Mouse (Mus musculus) stomach, embryonic 14.5 days (tissue): ENCODE measurements around the gene Spata25. TPM values are rescaled to one million over a fixed set of nuclear protein-coding genes. Genes with fewer than 3 reads are reported as not detected.
"Not testable (repeated sequence)": the region's sequence is repeated elsewhere in the genome, so short reads cannot be mapped to it uniquely, and the experiment has no call there.

Experiments
- ATAC-seq: fragments of 200-750 bp; cut with Nextera tagmentation; 2 replicates; pipeline ENCODE4 v1.8.0; 2017; ENCODE audit warnings: low read depth, moderate TSS enrichment; ENCODE audit not compliant: insufficient number of reproducible peaks, insufficient read depth, low FRiP score
- H3K27ac ChIP-seq: fragments of 300-500 bp; sonication (generic); 2 replicates; pipeline ENCODE4 v1.5.1; 2014; ENCODE audit warnings: mild to moderate bottlenecking, low read length, moderate library complexity, mixed read lengths
- H3K27me3 ChIP-seq: fragments of 300-500 bp; sonication (generic); 2 replicates; pipeline ENCODE4 v1.6.1; 2014; ENCODE audit warnings: low read length, control low read depth, mixed read lengths; ENCODE audit not compliant: control insufficient read depth, insufficient read depth
- H3K36me3 ChIP-seq: fragments of 300-500 bp; sonication (generic); 2 replicates; pipeline ENCODE4 v1.6.1; 2014; ENCODE audit warnings: mild to moderate bottlenecking, control low read depth, low read length, moderate library complexity, mixed read lengths; ENCODE audit not compliant: control insufficient read depth, insufficient read depth
- H3K4me1 ChIP-seq: fragments of 300-500 bp; sonication (generic); 2 replicates; pipeline ENCODE4 v1.6.1; 2014; ENCODE audit warnings: low read length, control low read depth, mixed read lengths; ENCODE audit not compliant: control insufficient read depth, insufficient read depth
- H3K4me2 ChIP-seq: fragments of 300-500 bp; sonication (generic); replicated peaks from 2 replicates; pipeline ENCODE4 v1.6.1; 2014; ENCODE audit warnings: low read depth, low read length, control low read depth
- H3K4me3 ChIP-seq: fragments of 300-500 bp; sonication (generic); 2 replicates; pipeline ENCODE4 v1.5.1; 2014; ENCODE audit warnings: low read depth, low read length, control low read depth
- H3K9ac ChIP-seq: fragments of 300-500 bp; sonication (generic); replicated peaks from 2 replicates; pipeline ENCODE4 v1.6.1; 2014; ENCODE audit warnings: low read depth, mild to moderate bottlenecking, control low read depth, low read length, moderate library complexity, mixed read lengths
- H3K9me3 ChIP-seq: fragments of 300-500 bp; sonication (generic); 2 replicates; pipeline ENCODE4 v1.6.1; 2016; ENCODE audit warnings: low read depth, low read length, control low read depth; ENCODE audit not compliant: control insufficient read depth
- WGBS: fragments of 180-500 bp; shearing (Covaris S2); extraction: QIAGEN DNeasy Blood & Tissue Kit; methylation state at CpG from one replicate; pipeline ENCODE4 v1.1.7; 2014; 5-methylcytosine and 5-hydroxymethylcytosine counted together
- polyA plus RNA-seq: library from polyadenylated mRNA; unstranded; fragments of >200 nt; fragmentation: Nextera tagmentation; extraction: Ambion mirVana; gene quantifications from 2 replicates; pipeline ENCODE4 v1.2.1, GENCODE M21; 2014

Spata25 gene
- polyA plus RNA-seq, 1 experiment from 2014 or later: not detected

- Histone ChIP-seq H3K9me3 (no peaks in the 10 kb centered on the region), H3K4me2 (peak overlapping the region; percentile 98), H3K9ac (peak overlapping the region; percentile 22; the same call in 1 of the 2 replicates), H3K36me3 (no peaks in the 10 kb centered on the region), H3K4me3 (peak overlapping the region; percentile 38), H3K27me3 (peaks cover 2% of the 10 kb centered on the region; the same call in 1 of the 2 replicates), H3K27ac (no peak overlapping the region), H3K4me1 (peaks cover 15% of the 10 kb centered on the region; the same call in 1 of the 2 replicates)
- WGBS: 11% methylated on average over 19 of the region's 19 CpGs
- ATAC-seq: no peak
Observed at GRCm38 (mm10) chr2:164857842-164858553, 29.7 kb upstream of the Spata25 start.

- Histone ChIP-seq H3K9me3 (no peaks in the 10 kb centered on the region), H3K4me3 (peak within 1 kb of the TSS; percentile 38), H3K9ac (peak within 1 kb of the TSS; percentile 28), H3K36me3 (no peaks in the 10 kb centered on the region), H3K27me3 (peaks cover 2% of the 10 kb centered on the region; the same call in 1 of the 2 replicates), H3K27ac (no peak within 1 kb of the TSS; the same call in 1 of the 2 replicates), H3K4me2 (peak within 1 kb of the TSS; percentile 98), H3K4me1 (peaks cover 15% of the 10 kb centered on the region; the same call in 1 of the 2 replicates)
- WGBS: under 1% methylated on average over 47 of the region's 47 CpGs
- ATAC-seq: peak; percentile 56; the same call in 1 of the 2 replicates
Observed at GRCm38 (mm10) chr2:164857101-164857821, 28.9 kb upstream of the Spata25 start, which contains the start of gene Pltp. Pltp (minus strand) TSS chr2:164857711.

- Histone ChIP-seq H3K9me3 (no peaks in the 10 kb centered on the region), H3K4me3 (peak overlapping the region; percentile 38), H3K9ac (peak overlapping the region; percentile 28; the same call in 1 of the 2 replicates), H3K4me1 (peaks cover 15% of the 10 kb centered on the region; the same call in 1 of the 2 replicates), H3K27me3 (peaks cover 2% of the 10 kb centered on the region; the same call in 1 of the 2 replicates), H3K36me3 (no peaks in the 10 kb centered on the region), H3K4me2 (peak overlapping the region; percentile 98), H3K27ac (no peak overlapping the region; the same call in 1 of the 2 replicates)
- peak; percentile 34; the same call in 1 of the 2 replicates for ATAC-seq
- 2% methylated on average over 42 of the region's 42 CpGs for WGBS
Observed at GRCm38 (mm10) chr2:164856309-164857100, 28.2 kb upstream of the Spata25 start.

- H3K9ac ChIP-seq, H3K27me3 ChIP-seq, H3K36me3 ChIP-seq, H3K9me3 ChIP-seq, H3K4me2 ChIP-seq, H3K4me3 ChIP-seq, ATAC-seq, H3K27ac ChIP-seq: not testable (repeated sequence)
- H3K4me1 ChIP-seq: peaks cover 15% of the 10 kb centered on the region; the same call in 1 of the 2 replicates
- WGBS: 73% methylated on average over 5 of the region's 5 CpGs
Observed at GRCm38 (mm10) chr2:164855572-164855971, 27.2 kb upstream of the Spata25 start.

GRCm38 (mm10) chr2:164850061-164850460, 21.7 kb upstream of the Spata25 start:
- Histone ChIP-seq H3K27me3 (no peaks in the 10 kb centered on the region), H3K27ac (no peak overlapping the region), H3K9me3 (no peaks in the 10 kb centered on the region), H3K9ac (no peak overlapping the region), H3K36me3 (no peaks in the 10 kb centered on the region), H3K4me1 (no peaks in the 10 kb centered on the region), H3K4me3 (no peak overlapping the region), H3K4me2 (no peak overlapping the region)
- no peak for ATAC-seq
- 74% methylated on average over 8 of the region's 8 CpGs for WGBS

GRCm38 (mm10) chr2:164845782-164846181, 17.4 kb upstream of the Spata25 start:
- Histone ChIP-seq H3K4me1 (no peaks in the 10 kb centered on the region), H3K36me3 (no peaks in the 10 kb centered on the region), H3K9ac (no peak overlapping the region), H3K27me3 (no peaks in the 10 kb centered on the region), H3K9me3 (no peaks in the 10 kb centered on the region), H3K27ac (no peak overlapping the region), H3K4me3 (no peak overlapping the region), H3K4me2 (no peak overlapping the region)
- ATAC-seq: no peak
- WGBS: 52% methylated on average over 3 of the region's 3 CpGs

GRCm38 (mm10) chr2:164835164-164835563, 6.8 kb upstream of the Spata25 start:
- no peak overlapping the region; the same call in 1 of the 2 replicates for H3K4me2 ChIP-seq
- no peaks in the 10 kb centered on the region for H3K27me3 ChIP-seq
- H3K4me1 ChIP-seq: peaks cover 9% of the 10 kb centered on the region; the same call in 1 of the 2 replicates
- no peak for ATAC-seq
- no peak overlapping the region for H3K9ac ChIP-seq
- H3K4me3 ChIP-seq: no peak overlapping the region
- WGBS: 88% methylated on average over 4 of the region's 4 CpGs
- peaks cover 18% of the 10 kb centered on the region for H3K36me3 ChIP-seq
- no peaks in the 10 kb centered on the region for H3K9me3 ChIP-seq
- no peak overlapping the region for H3K27ac ChIP-seq

- Histone ChIP-seq H3K9me3 (no peaks in the 10 kb centered on the region), H3K4me1 (peaks cover 9% of the 10 kb centered on the region; the same call in 1 of the 2 replicates), H3K27ac (no peak overlapping the region), H3K36me3 (peaks cover 11% of the 10 kb centered on the region), H3K4me2 (peak overlapping the region; percentile 98), H3K4me3 (peak overlapping the region; percentile 78), H3K27me3 (no peaks in the 10 kb centered on the region), H3K9ac (peak overlapping the region; percentile 67)
- ATAC-seq: no peak
- 50% methylated on average over 8 of the region's 8 CpGs for WGBS
Observed at GRCm38 (mm10) chr2:164834531-164834930, 6.2 kb upstream of the Spata25 start.
